Mouse (Mus musculus) WW6 (cell line): ENCODE results near the gene Crybb2.

Experiments used
- DNase-seq: peaks from one replicate; pipeline ENCODE4 v3.0.0-alpha.2; 2013; ENCODE audit warnings: low read depth, low spot score

The Crybb2 gene

DNA sequence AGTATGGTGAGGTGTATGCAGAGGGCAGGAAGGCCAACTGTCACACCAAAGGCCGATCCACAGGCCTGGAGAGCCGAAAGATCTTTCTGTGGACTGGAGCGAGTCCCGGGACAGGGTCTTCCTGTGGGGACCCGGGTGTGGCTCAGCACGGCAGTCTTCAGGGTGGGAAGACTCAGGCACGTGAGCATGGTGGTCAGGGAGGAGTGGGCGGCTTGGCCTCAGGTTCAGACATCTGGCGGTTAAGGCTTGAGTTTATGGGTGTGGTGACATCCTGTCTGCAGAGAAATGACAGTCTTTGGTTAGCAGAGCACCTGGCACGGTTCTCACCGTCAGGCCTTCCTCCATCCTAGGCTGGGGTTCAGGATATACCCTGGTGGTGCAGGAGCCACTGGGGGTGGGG is 20.8 kb upstream of the Crybb2 start:
- DNase-seq, result no peak

GRCm38 (mm10) chr5:113090077-113090690 is 20.3 kb upstream of the Crybb2 start:
- DNase-seq, result no peak

DNA sequence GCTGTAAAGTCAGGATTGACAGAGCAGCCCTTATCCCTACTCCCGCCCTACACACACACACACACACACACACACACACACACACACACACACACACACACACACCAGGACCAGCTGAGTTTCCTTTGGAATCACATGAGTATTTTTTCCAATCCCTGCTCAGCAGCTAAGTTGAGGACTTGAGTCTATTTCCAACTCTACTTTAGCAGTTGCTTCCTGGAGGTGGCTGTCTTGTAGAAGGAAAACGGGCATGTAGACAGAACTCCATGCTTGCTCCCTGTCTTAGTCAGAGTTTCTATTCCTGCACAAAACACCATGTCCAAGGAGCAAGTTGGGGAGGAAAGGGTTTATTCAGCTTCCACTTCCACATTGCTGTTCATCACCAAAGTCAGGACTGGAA is 17.5 kb upstream of the Crybb2 start:
- DNase-seq, result no peak

- no peak for DNase-seq
Measured at GRCm38 (mm10) chr5:113086990-113087389, 17.1 kb upstream of the Crybb2 start.

- no peak for DNase-seq
Measured at GRCm38 (mm10) chr5:113086439-113086838, 16.5 kb upstream of the Crybb2 start.

GRCm38 (mm10) chr5:113085931-113086330 is 16.0 kb upstream of the Crybb2 start:
- DNase-seq, result no peak

- DNase-seq, result no peak
Measured at GRCm38 (mm10) chr5:113084309-113084708, 14.4 kb upstream of the Crybb2 start.

GRCm38 (mm10) chr5:113082356-113083168 is 12.6 kb upstream of the Crybb2 start:
- DNase-seq, result no peak

DNA sequence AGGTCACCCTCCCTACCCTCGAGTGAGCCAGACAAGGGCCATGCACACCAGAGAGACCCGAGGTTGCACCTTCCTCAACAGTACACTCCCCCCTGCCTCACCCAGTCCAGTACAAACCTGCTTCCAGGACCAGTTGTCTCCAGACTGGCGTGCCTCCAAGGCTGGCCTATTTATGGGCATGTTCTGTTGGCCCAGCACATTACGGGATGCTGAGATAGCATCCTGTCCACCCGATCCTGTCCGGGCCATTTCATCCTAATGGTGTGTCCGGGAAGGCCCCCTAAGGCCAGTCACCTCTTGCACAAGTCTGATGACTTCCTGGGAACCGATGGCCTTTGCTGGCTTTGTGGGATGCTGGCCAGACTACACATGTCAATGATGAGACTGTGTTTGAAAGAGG is 11.5 kb upstream of the Crybb2 start, which contains the start of gene Crybb3:
Gene Crybb3 (minus strand): TSS at position 146 of the 400 bp plus-strand sequence.
- DNase-seq, result no peak

- no peak for DNase-seq
Measured at GRCm38 (mm10) chr5:113081020-113081419, 11.1 kb upstream of the Crybb2 start.

DNA sequence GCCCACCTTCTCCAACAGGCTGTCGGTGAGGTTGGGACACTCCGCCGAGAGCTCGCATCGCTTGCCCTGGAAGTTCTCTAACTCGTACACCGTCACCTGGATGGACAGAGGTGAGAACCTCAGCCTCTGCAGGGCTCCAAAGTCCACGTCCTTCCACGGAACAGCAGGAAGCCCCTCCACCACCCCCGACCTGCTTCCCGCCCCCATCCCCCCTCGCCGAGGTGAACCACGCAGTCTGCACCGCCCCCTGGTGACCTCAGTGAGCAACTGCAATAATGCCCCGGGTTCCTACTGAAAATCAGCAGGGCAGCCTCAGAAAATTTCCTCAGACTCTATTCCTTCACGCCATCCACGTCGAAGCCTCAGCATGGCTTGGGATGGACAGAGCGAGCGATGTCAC is 9.9 kb upstream of the Crybb2 start:
- DNase-seq, result no peak

DNA sequence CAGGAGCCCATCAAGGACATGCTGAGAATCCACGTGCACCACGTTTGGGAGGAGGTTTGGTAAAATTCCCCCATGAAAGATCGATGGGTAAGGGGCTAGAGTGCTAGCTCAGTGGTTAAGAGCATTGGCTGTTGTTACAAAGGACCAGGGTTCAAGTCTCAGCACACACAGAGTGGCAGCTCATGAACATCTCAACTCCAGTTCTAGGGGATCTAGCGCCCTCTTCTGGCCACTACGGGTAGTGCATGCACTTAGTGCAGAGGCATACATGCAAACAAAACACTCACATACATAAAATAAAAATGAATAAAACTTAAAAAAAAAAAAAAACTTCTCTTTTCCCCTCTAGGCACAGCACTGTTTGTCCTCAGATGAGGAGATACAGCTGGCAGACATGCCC is 8.8 kb upstream of the Crybb2 start:
- DNase-seq, result no peak

DNA sequence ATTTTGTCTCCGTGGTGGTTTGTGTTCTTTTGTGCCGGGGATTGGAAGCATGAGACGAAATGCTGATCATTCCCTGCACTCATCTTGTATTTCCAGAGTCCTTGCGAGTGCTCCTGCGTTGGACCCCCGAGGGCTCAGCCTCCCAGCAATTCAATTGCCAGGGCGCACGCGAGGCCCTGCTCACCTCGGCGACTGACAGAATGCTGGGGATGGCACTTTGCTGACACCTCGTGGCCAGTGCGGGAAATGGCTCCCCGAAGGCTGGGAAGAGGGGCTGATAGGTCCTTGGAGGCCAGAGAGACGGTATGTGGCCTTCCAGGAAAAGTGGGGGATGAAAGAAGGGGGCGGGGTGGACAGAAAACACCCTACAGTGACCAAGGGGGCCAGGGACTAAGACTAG is 15.6 kb downstream of the Crybb2 start:
- DNase-seq, result peak; percentile 46

DNA sequence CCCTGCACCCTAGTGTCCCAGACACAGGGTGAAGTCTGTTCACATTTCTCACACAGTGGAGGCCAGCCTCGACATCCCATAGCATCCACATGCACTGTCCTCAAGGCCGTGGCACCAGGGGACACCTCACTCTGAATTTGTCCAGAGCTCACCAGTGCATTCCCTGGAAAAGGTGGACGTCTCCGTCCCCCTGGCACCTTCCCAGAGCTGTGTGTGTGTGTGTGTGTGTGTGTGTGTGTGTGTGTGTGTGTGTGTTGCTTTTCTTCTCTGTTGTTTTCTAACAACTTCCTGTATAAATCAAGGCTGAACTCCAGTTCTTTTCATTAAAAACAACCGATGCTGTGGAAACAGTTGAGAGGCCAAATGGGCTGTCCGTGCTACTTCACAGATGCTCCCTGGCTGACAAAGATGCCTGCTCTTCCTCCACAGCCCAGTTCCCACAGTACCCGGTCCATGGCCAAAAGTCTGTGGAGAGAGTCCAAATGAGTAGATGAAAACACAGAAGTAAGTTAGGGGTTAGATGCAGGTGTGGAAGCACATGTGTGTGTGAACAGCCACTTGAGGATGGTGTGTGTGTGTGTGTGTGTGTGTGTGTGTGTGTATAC is 19.2 kb downstream of the Crybb2 start:
- DNase-seq, result no peak

- DNase-seq, result no peak
Measured at GRCm38 (mm10) chr5:113049876-113050275, 20.0 kb downstream of the Crybb2 start.

DNA sequence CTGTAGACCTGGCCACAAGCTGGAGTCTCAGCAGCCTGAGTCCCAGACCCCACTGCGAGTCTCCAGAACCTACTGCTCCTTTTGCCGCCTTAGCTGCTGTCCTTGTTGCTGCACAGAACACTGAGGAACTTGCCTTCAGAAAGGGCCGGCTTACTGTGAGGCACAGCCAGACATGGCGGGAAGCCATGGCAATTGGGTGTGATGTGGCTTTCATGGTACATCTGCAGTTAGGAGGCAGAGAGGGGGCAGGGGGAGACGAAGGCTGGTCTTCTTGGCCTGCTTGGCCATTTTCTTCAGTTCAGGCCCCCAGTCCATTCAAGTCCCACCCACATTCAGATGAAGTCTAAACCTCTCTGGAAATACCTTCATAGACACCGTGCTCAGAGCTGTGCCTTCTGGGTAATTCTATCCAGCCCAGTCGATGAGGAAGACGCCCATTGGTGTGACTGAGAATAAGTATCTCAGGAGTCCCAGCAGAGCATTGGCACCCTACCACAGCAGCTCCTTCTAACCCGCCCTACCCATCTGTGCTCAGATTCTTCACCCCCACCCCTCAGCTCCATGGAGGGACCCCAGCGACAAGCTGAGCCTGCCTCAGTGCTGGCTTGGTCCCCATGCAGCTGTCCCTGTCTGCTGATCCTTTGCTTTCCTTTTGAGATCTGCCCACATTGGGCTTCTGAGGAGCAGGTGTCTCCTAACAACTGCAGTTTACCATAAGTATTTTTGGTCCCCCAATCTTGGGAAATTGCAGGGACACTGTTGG is 24.2 kb downstream of the Crybb2 start:
- DNase-seq, result no peak

- no peak for DNase-seq
Measured at GRCm38 (mm10) chr5:113043531-113043930, 26.4 kb downstream of the Crybb2 start.

GRCm38 (mm10) chr5:113041567-113042071 is 28.3 kb downstream of the Crybb2 start:
- DNase-seq, result no peak

DNA sequence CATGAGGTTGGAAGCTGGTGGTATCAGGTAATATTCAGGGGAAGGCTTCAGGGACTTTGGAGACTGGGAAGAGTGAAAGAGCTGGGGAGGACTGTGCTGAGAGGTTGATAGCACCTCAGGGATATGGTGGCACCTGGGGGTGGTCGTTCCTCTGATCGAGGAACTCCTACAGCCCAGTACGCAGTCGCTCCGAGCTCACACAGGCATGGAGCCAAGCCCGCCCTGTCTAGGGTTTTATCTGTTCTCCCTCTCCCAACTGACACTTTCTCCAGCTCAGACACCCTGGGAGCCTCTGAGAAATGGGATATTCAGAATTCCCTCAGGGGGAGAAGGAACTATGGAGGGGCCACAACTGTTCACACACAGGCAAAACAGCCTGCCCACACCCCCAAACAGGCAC is 29.1 kb downstream of the Crybb2 start:
- DNase-seq, result no peak

- DNase-seq, result no peak
Measured at GRCm38 (mm10) chr5:113038601-113039000, 31.3 kb downstream of the Crybb2 start.

DNA sequence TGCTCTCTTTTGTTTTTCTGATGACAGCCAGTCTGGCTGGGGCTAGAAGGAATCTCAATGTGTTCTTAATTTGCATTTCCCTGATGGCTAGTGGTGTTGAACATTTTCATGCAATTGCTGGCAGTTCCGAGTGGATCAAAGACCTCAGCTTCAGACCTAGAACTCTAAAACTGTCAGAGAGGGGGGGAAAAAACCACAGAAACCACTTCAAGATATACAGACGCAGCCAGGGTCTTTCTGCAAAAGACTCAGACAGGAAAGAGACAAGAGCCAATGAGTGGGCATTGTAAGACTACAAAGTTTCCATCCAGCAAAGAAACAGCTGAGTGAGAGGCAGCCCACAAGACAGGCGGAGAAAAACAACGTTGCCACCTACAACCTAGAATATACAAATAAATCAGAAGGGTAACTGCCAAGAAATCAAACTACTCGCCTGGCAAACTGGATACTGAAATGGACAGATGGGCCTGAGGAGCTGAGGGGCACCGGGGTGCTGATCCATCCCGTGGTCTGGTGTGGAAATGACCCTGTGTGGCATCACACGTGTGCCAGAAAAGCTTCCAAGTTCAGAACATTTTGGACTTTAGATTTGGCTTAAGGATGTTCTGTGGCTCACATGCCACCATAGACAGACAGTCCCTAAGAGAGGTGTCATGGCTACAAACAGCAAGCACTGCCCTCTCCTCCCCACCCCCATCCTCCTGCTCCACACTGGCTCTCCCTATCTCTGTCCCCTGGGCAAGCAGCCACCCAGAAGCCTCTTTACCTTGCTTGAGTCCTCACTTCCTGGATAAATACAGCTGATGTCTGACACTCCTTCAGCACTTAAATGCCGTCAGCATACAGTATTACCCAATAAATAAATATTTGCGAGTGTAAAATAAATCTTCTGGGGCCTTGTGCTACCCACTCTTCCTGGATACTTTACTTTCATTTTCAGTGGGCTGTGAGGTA is 34.5 kb downstream of the Crybb2 start:
- DNase-seq, result no peak
